Mouse (Mus musculus): ENCODE measurements around the gene Kif6. TPM values are rescaled to one million over a fixed set of nuclear protein-coding genes. Genes with fewer than 3 reads are reported as not detected.

Kif6 gene
- polyA plus RNA-seq, 1 experiment from 2014 or later = 4.8 TPM

DNA sequence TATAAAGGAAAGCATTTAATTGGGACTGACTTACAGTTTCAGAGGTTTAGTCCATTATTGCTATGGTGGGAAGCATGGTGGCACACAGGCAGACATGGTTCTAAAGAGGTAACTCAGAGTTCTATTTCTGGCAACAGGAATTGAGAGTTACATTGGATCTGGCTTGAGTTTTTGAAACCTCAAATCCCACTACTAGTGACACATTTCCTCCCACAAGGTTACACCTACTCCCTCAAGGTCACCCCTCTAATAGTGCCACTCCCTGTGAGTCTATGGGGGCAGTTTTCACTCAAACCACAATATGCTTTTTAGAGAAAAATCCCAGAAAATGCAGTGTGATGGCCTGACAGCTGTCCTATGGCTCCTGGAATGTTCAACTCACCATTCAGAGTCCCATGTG is 344.1 kb downstream of the Kif6 start:
- Histone ChIP-seq H3K4me2 (no peak overlapping the region), H3K4me1 (ENCODE audit: insufficient read depth) (no peaks in the 10 kb centered on the region), H3K4me3 (ENCODE audit: low read depth, low read length) (no peak overlapping the region), H3K27ac (ENCODE audit: low read depth) (no peak overlapping the region), H3K9me3 (ENCODE audit: low read depth, low read length) (no peaks in the 10 kb centered on the region), H3K27me3 (ENCODE audit: insufficient read depth, low read length) (no peaks in the 10 kb centered on the region), H3K9ac (no peak overlapping the region), H3K36me3 (ENCODE audit: insufficient read depth) (no peaks in the 10 kb centered on the region)
- no peak for ATAC-seq (ENCODE audit: insufficient read depth)
- DNase-seq = no peak
- TF ChIP-seq CTCF (IDR thresholded peaks at IDR 0.05; ENCODE audit: low read depth) = no peak

Other genes starting within 250 kb of the Kif6 start
- gene Mocs1, start 186.8 kb upstream of the Kif6 start, polyA plus RNA-seq (2014; fragmentation: Nextera tagmentation; extraction: Ambion mirVana) = 7.7 and 8.0 TPM in 2 replicates
- 18.1 and 19.6 TPM in 2 replicates for gene Daam2, start 50.8 kb upstream of the Kif6 start, polyA plus RNA-seq (2014; fragmentation: Nextera tagmentation; extraction: Ambion mirVana)

All from lung, embryonic 14.5 days (tissue).